Comparison of ENCODE assay signal across 11 mouse cellular contexts in the genomic region with DNA sequence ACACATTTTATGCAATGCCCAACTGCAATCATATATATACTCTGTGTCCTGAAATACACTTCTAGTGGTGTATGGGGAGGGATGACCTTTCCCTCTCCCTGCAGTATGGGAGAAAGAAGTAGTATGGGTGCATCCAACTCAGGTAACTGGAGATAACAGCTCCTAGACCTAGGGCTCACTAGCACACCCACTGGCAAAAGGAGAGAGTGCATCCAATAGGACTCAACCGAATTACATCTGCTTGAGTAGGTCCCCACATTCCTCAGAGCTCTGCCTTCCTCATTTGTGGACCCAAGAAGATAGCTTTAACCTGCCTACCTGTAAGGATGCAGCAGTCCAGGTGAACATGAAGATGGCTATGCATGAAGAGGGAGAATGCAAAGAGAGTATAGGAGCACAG.
DNase-seq lines count a peak whose midpoint lies in the region; ATAC-seq and TF ChIP-seq lines count a peak whose summit lies in the region.
"Had no signal": no experiment of that assay in that cellular context is flagged by ENCODE, and none has a peak within 500 bp of the region (broad histone marks: within the 10 kb centered on the region; RNA-seq: fewer than 3 reads in every experiment).

No protein-coding gene starts in this region.

- peak; percentile 41 for TF ChIP-seq CTCF in heart, adult 2 months (IDR thresholded peaks at IDR 0.05)
- peak; percentile 57 for TF ChIP-seq CTCF in lung, postnatal 0 days (IDR thresholded peaks at IDR 0.05)

- H3K4me2 ChIP-seq in heart, embryonic 11.5 days, result no peak overlapping the region
- no peak overlapping the region for H3K4me2 ChIP-seq in lung, postnatal 0 days (replicated peaks; ENCODE audit: low read depth, low read length)
- H3K4me2 ChIP-seq: hindbrain, embryonic 15.5 days; limb, embryonic 12.5 days had no signal

- WGBS in heart, adult 2 months, result 42% methylated on average over 1 of the region's 1 CpGs
- WGBS in heart, embryonic 11.5 days (ENCODE audit: insufficient replicate concordance), result 40% methylated on average over 1 of the region's 1 CpGs
- WGBS in lung, postnatal 0 days, result 27% methylated on average over 1 of the region's 1 CpGs

- H3K4me3 ChIP-seq in heart, adult 2 months, result no peak overlapping the region
- H3K4me3 ChIP-seq in heart, embryonic 11.5 days (ENCODE audit: low read depth, low read length), result no peak overlapping the region
- no peak overlapping the region for H3K4me3 ChIP-seq in lung, postnatal 0 days (ENCODE audit: low read depth, low read length)
- H3K4me3 ChIP-seq: hindbrain, embryonic 15.5 days; limb, embryonic 12.5 days; myocyte had no signal

- no peaks in the 10 kb centered on the region for H3K4me1 ChIP-seq in heart, adult 2 months (ENCODE audit: control insufficient read depth, insufficient read depth, low read length)
- H3K4me1 ChIP-seq in heart, embryonic 11.5 days (ENCODE audit: control insufficient read depth, insufficient read depth, low read length), result no peaks in the 10 kb centered on the region
- H3K4me1 ChIP-seq in lung, postnatal 0 days (ENCODE audit: insufficient read depth, low read depth, low read length), result no peaks in the 10 kb centered on the region

- no peaks in the 10 kb centered on the region for H3K27me3 ChIP-seq in heart, adult 2 months (ENCODE audit: control insufficient read depth, insufficient read depth, low read length)
- no peaks in the 10 kb centered on the region for H3K27me3 ChIP-seq in heart, embryonic 11.5 days (ENCODE audit: control insufficient read depth, insufficient read depth, low read length)
- H3K27me3 ChIP-seq in lung, postnatal 0 days (replicated peaks; ENCODE audit: insufficient read depth, low read length), result no peaks in the 10 kb centered on the region
- H3K27me3 ChIP-seq: hindbrain, embryonic 15.5 days had no signal

- H3K9me3 ChIP-seq in heart, embryonic 11.5 days (replicated peaks; ENCODE audit: control insufficient read depth, low read length), result no peaks in the 10 kb centered on the region
- H3K9me3 ChIP-seq in lung, postnatal 0 days (ENCODE audit: low read length), result no peaks in the 10 kb centered on the region
- H3K9me3 ChIP-seq: hindbrain, embryonic 15.5 days; limb, embryonic 12.5 days had no signal

- H3K27ac ChIP-seq in heart, adult 2 months, result no peak overlapping the region
- H3K27ac ChIP-seq in heart, embryonic 11.5 days (ENCODE audit: low read depth, low read length), result no peak overlapping the region
- H3K27ac ChIP-seq in lung, postnatal 0 days (ENCODE audit: low read length), result no peak overlapping the region
- H3K27ac ChIP-seq: hindbrain, embryonic 15.5 days; limb, embryonic 12.5 days had no signal

- no peak overlapping the region for H3K9ac ChIP-seq in heart, adult 2 months (ENCODE audit: low read depth, low read length)
- no peak overlapping the region for H3K9ac ChIP-seq in heart, embryonic 11.5 days (ENCODE audit: low read depth, low read length)
- no peak overlapping the region for H3K9ac ChIP-seq in lung, postnatal 0 days (replicated peaks; ENCODE audit: low read depth)
- H3K9ac ChIP-seq: hindbrain, embryonic 15.5 days; limb, embryonic 12.5 days had no signal

- H3K36me3 ChIP-seq in heart, adult 2 months (ENCODE audit: control insufficient read depth, insufficient read depth, low read length), result no peaks in the 10 kb centered on the region
- no peaks in the 10 kb centered on the region for H3K36me3 ChIP-seq in heart, embryonic 11.5 days (ENCODE audit: control insufficient read depth, insufficient read depth, low read length)
- H3K36me3 ChIP-seq in lung, postnatal 0 days (ENCODE audit: insufficient read depth, low read length), result no peaks in the 10 kb centered on the region
- H3K36me3 ChIP-seq: hindbrain, embryonic 15.5 days; limb, embryonic 12.5 days had no signal

- DNase-seq in heart, adult 2 months, result no peak
- no peak for DNase-seq in lung, postnatal 0 days (ENCODE audit: low spot score)
- no peak for DNase-seq in lung, adult 18-20 months
- peak; percentile 12 for DNase-seq in cerebellum, adult 9-11 months
- DNase-seq in heart, adult 11 months, result no peak
- no peak for DNase-seq in right cerebral cortex, adult 18-20 months

- intact Hi-C loops in heart, adult 2 months (cut with DNase I), result no loop called here

- TF ChIP-seq POLR2A in heart, adult 2 months (IDR thresholded peaks at IDR 0.05; ENCODE audit: insufficient read depth, low read depth, low read length), result no peak

- no peaks in the 10 kb centered on the region for H3K79me2 ChIP-seq in heart, adult 2 months (replicated peaks; ENCODE audit: control insufficient read depth, insufficient read depth, low read length)

- no peak for ATAC-seq in heart, embryonic 11.5 days (replicated peaks; ENCODE audit: insufficient number of reproducible peaks, low FRiP score, low TSS enrichment)
- no peak for ATAC-seq in lung, postnatal 0 days
- 0 out of 2 replicates have a peak, but pooled peaks have one; percentile 40 for ATAC-seq in monocyte, adult 5-6 weeks (replicated peaks; ENCODE audit: insufficient number of reproducible peaks, low FRiP score, low TSS enrichment, poor library complexity, severe bottlenecking)

- TF ChIP-seq EP300 in heart, adult 2 months (IDR thresholded peaks at IDR 0.05; ENCODE audit: insufficient read depth, low read depth, low read length), result no peak
- TF ChIP-seq EP300 in lung, postnatal 0 days (IDR thresholded peaks at IDR 0.05), result no peak
